Mouse (Mus musculus) gastrocnemius, adult 8-10 months (tissue): Measurements from ENCODE around the gene Gm49394. TPM values are rescaled to one million over a fixed set of nuclear protein-coding genes. Genes with fewer than 3 reads are reported as not detected.

Experiments
- DNase-seq, 2 experiments: peaks; one replicate each; pipeline ENCODE4 v3.0.0; 2022; ENCODE audit warnings: low spot score in 2 of 2
- total RNA-seq, 4 experiments: library from RNA; stranded (reverse); gene quantifications; 2 replicates each; pipeline ENCODE4 v1.2.4; 2022

Gm49394 gene
- total RNA-seq = not detected

DNA sequence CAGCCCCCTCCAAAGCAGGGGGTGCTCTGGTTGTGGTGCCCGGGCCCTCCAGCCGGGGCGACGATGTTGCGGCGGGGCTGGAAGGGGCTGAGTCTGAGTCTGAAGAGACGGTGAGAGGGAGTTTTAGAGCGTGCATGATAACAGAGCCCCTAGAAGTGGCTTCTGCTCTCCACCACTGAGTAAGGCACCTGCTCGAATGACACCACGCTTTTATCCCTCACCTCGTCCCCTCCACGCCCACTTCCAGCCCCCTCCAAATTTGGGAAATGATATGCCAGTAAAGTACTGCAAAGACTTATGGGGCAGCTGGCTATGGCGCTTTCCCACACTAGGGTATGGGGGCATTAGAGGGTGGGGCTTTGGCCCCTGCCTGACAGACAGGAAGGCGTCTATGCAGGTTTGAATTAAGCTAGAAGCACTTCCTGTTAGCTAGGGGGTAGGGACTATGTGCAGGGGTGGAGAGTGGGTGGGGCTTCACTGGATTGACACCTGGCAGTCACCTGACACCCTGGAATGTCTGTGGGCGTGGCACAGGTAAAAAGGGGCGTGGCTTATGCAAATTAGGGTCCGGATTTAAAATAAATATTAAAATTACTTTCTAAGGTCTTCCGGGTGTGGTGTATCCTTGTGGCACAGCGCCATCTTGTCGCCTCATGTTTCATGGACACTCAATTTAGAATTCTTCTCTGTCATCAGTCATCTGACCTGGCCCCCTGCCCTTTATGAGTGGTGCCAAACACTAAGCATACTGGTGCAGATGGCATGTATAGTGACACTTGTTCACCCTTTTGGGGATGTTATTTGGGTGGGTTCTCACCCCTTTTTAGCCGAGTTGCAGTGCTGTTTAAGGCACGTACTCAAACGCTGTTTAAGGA is at the start of gene Gm49394:
Gene Gm49394 (minus strand): TSS at position 192 of the 875 bp plus-strand sequence.
- no peak for DNase-seq

GRCm38 (mm10) chr7:142714783-142715498 is 45.2 kb upstream of the Gm49394 start:
- peak; percentile 8 to 13 for DNase-seq

- DNase-seq = no peak
Measured at GRCm38 (mm10) chr7:142706873-142707272, 37.1 kb upstream of the Gm49394 start.

DNA sequence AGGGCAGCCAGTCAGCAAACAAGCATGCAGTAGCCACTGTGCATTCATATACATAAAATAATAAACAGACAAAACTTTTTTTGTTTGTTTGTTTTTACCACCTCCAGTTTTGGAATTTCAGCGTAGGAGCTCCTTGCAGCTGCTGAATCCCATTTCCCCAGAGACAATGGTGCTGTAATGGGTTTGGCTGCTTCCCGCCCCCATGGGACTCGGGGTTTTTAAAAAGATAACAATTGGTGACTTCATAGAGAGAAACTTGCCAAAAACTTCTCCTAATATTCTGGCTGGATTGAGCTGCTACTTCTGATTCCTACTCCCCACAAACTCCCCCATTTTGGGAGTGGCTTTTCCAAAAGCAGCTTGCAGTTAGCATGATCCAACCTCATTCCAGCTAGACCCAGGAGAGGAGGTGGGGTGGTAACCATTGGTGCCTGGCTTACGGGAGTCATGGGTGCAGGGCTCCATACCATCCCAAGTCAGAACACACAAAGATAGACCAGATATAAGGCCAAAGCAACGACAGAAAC is 29.7 kb upstream of the Gm49394 start:
- DNase-seq = peak; percentile 56 to 62

DNA sequence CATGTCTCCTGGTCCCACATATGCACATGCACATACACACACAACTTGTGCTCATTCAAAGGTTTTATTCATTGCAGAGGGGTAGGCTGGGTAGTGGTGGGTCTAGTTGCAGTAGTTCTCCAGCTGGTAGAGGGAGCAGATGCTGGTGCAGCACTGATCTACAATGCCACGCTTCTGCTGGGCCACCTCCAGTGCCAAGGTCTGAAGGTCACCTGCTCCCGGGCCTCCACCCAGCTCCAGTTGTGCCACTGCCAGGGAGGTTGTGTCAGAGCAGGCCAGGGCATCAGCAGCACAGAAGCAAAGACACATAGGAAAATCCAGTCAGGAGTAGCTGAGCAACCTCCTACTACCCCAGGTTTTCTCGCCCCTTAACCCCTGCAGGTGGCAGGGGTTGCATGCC is 8.9 kb upstream of the Gm49394 start:
- peak; percentile 48 to 75 for DNase-seq

DNA sequence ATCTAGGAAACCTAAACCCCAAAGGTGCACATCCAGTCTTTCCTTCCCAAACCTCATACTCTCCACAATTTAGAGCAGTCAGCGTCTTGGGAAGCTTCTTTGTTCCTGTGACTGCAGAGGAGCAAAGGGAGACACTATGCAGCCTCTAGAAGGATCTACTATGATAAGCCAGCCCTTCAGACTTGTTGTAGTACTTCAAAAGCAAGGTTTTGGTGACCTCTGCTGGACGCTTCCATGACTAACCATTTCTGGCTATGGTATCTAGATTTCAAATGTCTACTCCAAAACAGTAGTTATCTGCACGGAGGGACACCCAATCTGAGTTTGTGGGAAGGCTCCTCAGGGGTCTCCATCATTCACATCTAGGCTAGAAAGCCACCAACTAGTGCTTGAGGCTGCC is 5.9 kb upstream of the Gm49394 start:
- DNase-seq = no peak

DNA sequence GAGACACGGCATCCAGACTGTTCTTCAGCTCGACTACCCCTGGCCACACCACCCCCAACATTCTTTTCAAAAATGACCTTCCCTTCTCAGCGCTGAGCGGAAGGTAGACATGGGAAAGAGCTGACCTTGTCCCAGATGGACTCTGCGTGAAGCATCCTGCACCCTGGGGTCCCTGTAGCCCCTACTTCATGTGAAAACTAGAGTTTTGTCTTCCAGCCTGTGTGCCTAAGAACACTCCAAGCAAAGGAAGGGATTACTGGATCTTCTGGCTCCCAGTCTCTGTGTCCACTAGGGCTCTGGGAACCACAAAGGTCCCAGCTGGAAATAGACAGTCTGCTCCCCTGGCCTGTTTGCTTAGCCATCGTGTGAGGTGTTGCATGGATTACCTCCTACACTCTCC is 5.4 kb upstream of the Gm49394 start:
- no peak for DNase-seq

- DNase-seq = no peak
Measured at GRCm38 (mm10) chr7:142672120-142672519, 2.4 kb upstream of the Gm49394 start.

- DNase-seq = no peak
Measured at GRCm38 (mm10) chr7:142671067-142671466, 1.3 kb upstream of the Gm49394 start.

GRCm38 (mm10) chr7:142668328-142668727 is 1.4 kb downstream of the Gm49394 start:
- DNase-seq = no peak

DNA sequence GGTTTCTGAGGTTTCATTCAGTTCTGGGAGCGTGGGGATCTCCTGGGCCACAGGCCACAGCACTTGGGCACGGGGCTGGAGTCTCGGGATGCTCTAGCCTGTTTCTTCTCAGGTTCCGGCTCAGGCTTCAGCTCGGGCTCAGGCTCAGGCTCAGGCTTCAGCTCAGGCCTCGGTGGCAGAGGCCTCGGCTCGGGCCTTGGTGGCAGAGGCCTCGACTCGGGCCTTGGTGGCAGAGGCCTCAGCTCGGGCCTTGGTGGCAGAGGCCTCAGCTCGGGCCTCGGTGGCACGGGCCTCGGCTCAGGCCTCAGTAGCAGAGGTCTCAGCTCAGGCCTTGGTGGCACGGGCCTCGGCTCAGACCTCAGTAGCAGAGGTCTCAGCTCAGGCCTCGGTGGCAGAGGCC is 2.2 kb downstream of the Gm49394 start:
- no peak for DNase-seq

DNA sequence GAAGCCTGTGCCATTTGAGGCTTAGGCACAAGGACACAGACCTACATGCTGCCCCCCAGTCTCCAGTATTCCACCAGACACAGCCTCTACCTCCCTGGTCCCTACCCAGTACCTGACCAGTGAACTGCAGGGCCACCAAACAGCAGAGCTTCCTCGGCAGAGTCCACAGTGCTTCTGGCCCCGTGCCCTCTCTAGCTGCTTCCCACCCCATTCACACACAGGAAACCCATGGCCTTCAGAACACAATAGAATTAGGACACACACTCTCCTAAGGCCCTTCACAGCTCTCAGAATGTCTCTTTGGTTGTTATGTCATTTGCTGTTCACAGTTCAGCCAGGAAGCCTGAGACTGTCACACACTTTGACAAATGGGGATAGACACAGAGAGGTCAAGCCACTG is 3.1 kb downstream of the Gm49394 start, which contains the start of gene Igf2:
Gene Igf2 (minus strand): TSS at position 158 of the 400 bp plus-strand sequence.
- DNase-seq = no peak

DNA sequence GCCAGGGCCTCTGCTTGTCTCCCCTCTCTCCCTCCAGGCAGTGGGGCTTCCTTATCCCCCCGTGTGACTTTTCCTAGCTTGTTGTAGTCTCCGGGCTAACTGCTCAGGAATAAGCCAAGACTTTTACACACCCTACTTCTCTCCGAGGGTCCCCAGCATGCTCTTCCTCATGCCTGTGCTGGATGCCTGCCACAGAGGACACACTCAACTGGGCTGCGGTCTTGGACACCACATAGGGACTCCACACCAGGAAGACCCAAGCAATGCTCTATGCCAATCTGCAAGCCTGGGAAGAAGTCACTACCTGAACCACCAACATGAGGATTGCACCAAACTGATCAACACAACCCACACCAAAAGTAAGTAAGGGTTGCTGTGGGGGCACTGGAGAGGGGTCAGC is 3.6 kb downstream of the Gm49394 start:
- no peak for DNase-seq

GRCm38 (mm10) chr7:142665364-142665763 is 4.4 kb downstream of the Gm49394 start:
- DNase-seq = no peak

- no peak for DNase-seq
Measured at GRCm38 (mm10) chr7:142664465-142665029, 5.2 kb downstream of the Gm49394 start.

DNA sequence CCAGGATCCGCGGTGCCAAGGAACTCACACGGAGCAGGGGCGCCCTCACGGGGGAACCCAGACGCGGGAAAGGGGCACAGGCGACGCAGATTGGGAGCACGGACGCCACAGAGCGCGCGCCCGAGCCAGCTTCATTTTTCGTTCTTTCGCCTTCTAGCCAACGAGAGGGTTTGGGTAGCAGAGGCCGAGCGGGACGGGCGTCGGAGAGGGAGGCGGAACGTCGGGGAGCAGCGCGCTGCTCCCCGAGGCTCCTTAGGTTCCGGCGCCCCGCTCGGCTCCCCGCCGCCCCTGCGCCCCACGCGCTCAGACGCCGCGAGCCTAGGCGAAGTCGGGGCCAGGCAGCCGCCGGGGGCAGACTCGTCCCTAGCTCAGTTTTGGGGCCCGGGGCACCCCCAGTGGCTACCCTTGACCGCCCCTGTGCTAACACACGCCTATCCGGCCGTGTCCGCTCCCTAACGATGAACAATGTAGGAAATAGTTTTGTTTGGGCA is 5.8 kb downstream of the Gm49394 start:
- no peak for DNase-seq

DNA sequence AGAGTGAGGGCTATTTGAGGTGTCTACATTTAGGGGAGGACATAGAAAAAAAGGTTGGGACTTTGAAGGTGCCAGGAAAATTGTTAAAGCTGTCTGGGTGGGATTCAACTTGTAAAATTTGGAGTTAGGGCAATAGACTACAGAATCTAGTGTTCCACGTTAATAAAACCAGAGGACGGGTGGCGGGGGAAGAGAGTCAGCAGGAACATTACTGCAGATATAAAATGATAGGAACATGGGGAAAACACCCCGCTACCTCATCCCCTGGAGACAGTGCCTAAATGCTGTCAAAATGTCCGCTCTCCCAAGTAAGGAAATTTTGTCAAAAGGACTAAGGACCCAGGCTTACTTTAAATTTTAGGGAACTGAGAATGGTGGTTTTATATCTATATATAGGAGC is 6.6 kb downstream of the Gm49394 start:
- DNase-seq = no peak

- DNase-seq = no peak
Measured at GRCm38 (mm10) chr7:142661811-142662210, 7.9 kb downstream of the Gm49394 start.

GRCm38 (mm10) chr7:142661046-142661445 is 8.7 kb downstream of the Gm49394 start:
- DNase-seq = no peak

- no peak for DNase-seq
Measured at GRCm38 (mm10) chr7:142660651-142660945, 9.1 kb downstream of the Gm49394 start.

DNA sequence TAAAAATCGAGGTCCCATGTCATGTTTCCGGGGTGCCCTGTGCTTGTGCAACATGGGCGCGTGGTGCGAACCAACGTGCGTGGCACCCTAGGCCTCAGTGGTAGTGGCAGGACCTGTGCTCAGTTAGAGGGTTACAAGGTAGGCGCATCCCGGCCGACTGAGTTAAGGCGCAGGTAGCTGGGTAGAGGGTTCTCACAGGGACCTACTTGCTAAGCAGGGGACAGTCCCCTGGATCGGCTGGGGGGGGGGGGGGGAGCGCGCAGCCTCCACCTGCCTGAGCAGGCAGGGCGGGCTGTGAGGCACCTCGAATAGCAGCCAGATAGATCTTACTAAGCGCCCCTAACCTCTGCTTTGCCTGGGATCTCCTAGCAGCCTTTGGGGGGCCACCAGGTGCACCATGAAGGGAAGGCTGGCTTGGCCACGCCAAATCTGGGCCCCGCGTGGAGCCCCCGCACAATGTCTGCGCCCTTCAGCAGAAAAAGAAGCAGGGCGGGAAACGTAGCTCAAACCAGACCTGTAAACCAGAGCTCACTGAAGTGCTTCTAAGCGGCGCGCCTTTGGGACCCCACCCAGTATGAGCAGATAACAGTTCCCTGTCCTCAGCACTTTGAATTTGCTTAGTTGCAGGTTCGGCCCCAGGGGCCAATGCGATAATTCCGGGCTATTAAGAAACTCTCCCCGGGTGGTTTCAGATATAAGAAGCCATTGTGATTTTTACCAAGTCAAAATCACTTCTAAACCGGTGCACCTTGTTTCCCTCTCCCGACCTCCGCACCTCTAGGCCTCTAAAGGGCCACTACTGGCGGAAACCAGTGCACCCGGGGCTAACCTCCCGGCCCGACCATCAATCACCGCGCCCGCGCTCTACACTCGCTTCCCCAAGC is 9.7 kb downstream of the Gm49394 start:
- no peak for DNase-seq
